Mouse (Mus musculus): ENCODE data around the gene Olfr775.

DNA sequence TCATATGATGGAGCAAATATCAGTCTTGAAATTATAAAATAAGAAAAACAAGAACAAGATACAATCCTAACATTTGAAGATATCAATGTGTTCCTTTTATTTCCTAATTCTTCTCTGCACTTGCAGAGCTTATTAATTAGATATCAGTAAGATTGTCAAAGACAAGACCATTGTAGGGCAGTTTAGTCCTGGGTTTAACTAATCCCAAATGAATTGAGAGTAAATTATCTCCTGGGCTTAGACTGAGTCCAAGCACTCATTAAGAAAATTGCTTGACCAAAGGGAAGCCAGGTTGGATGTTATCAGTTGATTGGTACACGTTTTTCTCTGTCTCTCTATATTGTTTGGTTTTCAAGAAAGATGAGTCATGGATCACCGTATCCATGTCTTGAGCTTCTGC, 12.3 kb upstream of the Olfr775 start, which contains the start of gene Olfr774:
- TF ChIP-seq CTCF (IDR thresholded peaks at IDR 0.05) (no peak), POLR2A (IDR thresholded peaks at IDR 0.05; ENCODE audit: insufficient read depth, low read depth, low read length) (no peak)

All from heart, adult 2 months (tissue).